Mouse (Mus musculus) cerebellum, adult 2 months (tissue): ENCODE measurements around the gene Naa15. TPM values are rescaled to one million over a fixed set of nuclear protein-coding genes. Genes with fewer than 3 reads are reported as not detected.
A peak's percentile ranks its signal among the peaks of the same experiment; 100 is the strongest.

ENCODE experiments used
- DNase-seq, 2 experiments: peaks; one replicate each; pipeline ENCODE4 v3.0.0; 2021
- H3K27ac ChIP-seq: fragments of 200-500 bp; 2 replicates; pipeline ENCODE4 v1.5.1; 2012; ENCODE audit warnings: low read length, control low read depth, inconsistent platforms; ENCODE audit not compliant: insufficient read depth
- H3K27me3 ChIP-seq: fragments of 200-500 bp; 2 replicates; pipeline ENCODE4 v1.6.1; 2012; ENCODE audit warnings: inconsistent platforms, mild to moderate bottlenecking, low read length, moderate library complexity; ENCODE audit not compliant: control insufficient read depth, insufficient read depth
- H3K4me1 ChIP-seq: fragments of 200-500 bp; 2 replicates; pipeline ENCODE4 v1.6.1; 2011; ENCODE audit warnings: low read length; ENCODE audit not compliant: control insufficient read depth, insufficient read depth
- H3K4me3 ChIP-seq: fragments of 200-500 bp; replicated peaks from 2 replicates; pipeline ENCODE3; 2011; ENCODE audit warnings: mild to moderate bottlenecking, low read depth, low read length, control low read depth; ENCODE audit not compliant: insufficient read depth
- CTCF ChIP-seq: fragments of 200-500 bp; IDR thresholded peaks from 2 replicates; pipeline ENCODE4 v1.5.1; 2011; ENCODE audit warnings: low read depth, mild to moderate bottlenecking, control low read depth, low read length, moderate library complexity, borderline replicate concordance; ENCODE audit not compliant: insufficient read depth
- POLR2A ChIP-seq: fragments of 200-500 bp; IDR thresholded peaks from 2 replicates; pipeline ENCODE4 v1.6.1; 2011; ENCODE audit warnings: low read length, control low read depth, borderline replicate concordance; ENCODE audit not compliant: insufficient read depth
- WGBS: fragments of 180-500 bp; shearing (Covaris S2); methylation state at CpG from one replicate; pipeline ENCODE4 v1.1.7; 2018; 5-methylcytosine and 5-hydroxymethylcytosine counted together
- polyA plus RNA-seq: library from polyadenylated mRNA; depleted of rRNA; stranded (reverse); fragments of >200 nt; gene quantifications from 2 replicates; pipeline ENCODE4 v1.2.3, GENCODE M21; 2012

Gene Naa15
- polyA plus RNA-seq, 1 experiment: 22.9 TPM

- TF ChIP-seq CTCF (peak; percentile 35; the same call in 1 of the 2 replicates), POLR2A (no peak)
- 82% methylated on average over 19 of the region's 19 CpGs for WGBS
- DNase-seq: peak in 1 of 2 experiments; percentile 51
These were observed 39.4 kb upstream of the Naa15 start for GRCm38 (mm10) chr3:51375307-51376265.

DNA sequence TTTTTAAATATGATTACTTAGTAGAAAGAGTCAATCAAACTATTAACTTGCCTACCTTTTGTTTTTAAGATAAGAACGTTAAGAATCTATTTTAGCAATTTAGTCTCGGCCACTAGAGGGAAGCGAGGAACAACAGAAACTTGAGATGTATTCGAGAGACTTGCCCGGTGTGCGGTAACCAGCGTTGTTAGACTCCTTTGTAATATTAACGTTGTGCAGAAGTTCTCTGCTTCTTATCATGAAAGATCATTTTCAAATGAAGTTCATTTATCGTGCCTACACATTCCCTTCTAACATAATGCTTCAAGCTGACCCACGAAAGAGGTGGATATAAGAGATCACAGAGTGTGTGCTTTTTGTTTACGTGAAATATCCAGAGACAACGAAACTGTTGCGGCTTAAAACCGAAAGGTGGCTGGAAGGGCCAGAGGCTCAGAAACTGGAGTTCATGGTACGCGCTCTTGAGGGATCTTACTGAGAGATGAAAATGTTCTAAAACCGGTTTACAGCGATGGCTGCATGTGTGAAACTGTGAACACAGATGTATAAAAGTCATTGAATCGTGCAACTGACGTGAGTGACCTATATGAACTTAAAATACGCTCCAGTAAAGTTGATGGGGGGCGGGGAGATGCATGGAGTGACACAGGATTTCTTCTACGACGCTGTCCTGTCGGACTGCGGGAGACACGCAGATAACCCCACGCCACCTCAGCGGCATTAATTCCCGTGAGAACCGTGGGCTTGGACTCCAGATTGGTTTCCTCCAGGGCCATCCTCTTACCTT, 36.9 kb upstream of the Naa15 start:
- peak in 1 of 2 experiments; percentile 31 for DNase-seq

More at GRCm38 (mm10) chr3:51375307-51376265, 39.4 kb upstream of the Naa15 start:
- 0 out of 2 replicates have a peak, but pooled peaks cover 3% of the 10 kb centered on the region for H3K4me1 ChIP-seq
- H3K27ac ChIP-seq: no peak overlapping the region
- no peaks in the 10 kb centered on the region for H3K27me3 ChIP-seq
- no peak overlapping the region for H3K4me3 ChIP-seq

DNA sequence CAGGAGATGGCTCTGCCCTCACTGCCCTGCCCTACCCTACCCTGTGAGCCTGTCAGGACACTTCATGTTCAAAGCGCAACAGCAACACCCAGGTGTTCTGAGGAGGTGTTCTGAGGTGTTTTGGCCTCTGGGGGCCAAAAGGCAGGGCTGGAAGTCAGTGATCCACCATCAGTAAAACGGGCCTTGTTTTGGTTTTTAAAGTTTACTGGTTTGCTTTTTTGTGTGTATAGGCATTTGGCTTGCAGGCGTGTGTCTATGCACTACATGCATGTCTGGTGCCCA, 36.3 kb upstream of the Naa15 start:
- no peaks in the 10 kb centered on the region for H3K27me3 ChIP-seq
- H3K4me1 ChIP-seq: 0 out of 2 replicates have a peak, but pooled peaks cover 3% of the 10 kb centered on the region
- 82% methylated on average over 3 of the region's 3 CpGs for WGBS
- no peak for DNase-seq
- no peak overlapping the region for H3K27ac ChIP-seq
- TF ChIP-seq CTCF (no peak), POLR2A (no peak)
- peak overlapping the region; percentile 23 for H3K4me3 ChIP-seq

More for the DNA sequence above, 36.9 kb upstream of the Naa15 start:
- TF ChIP-seq CTCF: peak; percentile 35; the same call in 1 of the 2 replicates
- TF ChIP-seq POLR2A: no peak
- Histone ChIP-seq H3K27ac (no peak overlapping the region), H3K4me1 (0 out of 2 replicates have a peak, but pooled peaks cover 3% of the 10 kb centered on the region), H3K27me3 (no peaks in the 10 kb centered on the region), H3K4me3 (peak overlapping the region; percentile 23)
- 38% methylated on average over 31 of the region's 31 CpGs for WGBS

DNA sequence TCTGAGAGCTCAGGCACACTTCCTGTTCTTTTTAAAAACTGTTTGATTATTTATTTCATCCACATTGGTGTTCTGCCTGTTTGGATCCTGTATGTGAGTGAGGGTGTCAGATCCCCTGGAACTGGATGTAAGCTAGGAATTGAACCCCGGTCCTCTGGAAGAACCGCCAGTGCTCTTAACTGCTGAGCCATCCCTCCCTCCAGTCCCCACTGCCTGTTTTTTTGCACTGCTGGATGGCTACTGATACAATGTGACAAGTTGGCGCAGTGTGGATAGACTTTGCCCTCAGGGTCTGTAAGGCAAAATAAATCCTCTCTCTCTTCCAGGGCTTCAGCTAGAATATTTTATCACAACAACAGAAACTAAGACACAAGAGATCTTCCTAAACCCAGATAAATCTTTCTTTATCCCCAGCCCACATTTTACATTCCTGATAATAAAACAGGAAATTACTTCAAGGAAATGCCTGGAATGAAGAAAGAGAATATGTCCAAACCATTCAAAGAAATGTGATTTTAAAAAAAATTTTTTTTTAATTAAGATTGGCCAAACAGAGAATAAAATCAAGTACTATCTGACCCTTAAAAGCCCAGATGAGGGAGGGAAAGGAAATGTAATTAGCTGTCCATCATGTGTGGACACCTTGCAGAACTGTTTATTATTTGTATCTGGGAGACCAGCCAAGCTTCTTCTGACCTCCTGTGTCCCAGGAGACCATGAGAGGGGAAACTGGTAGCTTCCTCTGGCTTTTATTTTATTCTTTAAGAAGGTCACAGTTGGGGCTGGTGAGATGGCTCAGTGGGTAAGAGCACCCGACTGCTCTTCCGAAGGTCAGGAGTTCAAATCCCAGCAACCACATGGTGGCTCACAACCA, 34.9 kb upstream of the Naa15 start:
- Histone ChIP-seq H3K4me3 (no peak overlapping the region), H3K27me3 (no peaks in the 10 kb centered on the region), H3K4me1 (0 out of 2 replicates have a peak, but pooled peaks cover 3% of the 10 kb centered on the region), H3K27ac (no peak overlapping the region)
- no peak for TF ChIP-seq CTCF
- TF ChIP-seq POLR2A: no peak
- no peak for DNase-seq
- 66% methylated on average over 5 of the region's 5 CpGs for WGBS

- WGBS: 82% methylated on average over 2 of the region's 5 CpGs
These were observed 34.3 kb upstream of the Naa15 start for GRCm38 (mm10) chr3:51380660-51381014.

DNA sequence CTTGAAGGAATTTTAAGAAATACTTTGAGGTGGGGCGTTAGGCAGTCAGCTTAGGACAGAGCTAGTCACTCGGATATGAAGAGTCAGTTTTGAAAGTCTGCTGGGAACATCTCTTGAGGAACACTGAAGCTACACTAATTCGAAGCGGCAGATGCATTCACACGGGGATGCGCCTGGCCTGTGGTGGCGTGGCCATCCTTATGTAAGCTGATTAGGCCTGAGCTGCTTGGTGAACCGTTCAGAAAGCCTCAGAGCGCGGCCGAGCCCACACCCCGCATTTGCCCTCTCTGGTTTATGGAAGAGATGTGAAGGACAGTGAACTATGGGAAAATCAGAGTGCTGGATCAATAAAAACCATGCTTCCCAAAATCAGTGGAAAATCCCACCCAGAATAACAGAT, 31.5 kb upstream of the Naa15 start:
- Histone ChIP-seq H3K4me3 (no peak overlapping the region), H3K4me1 (peaks cover 6% of the 10 kb centered on the region; the same call in 1 of the 2 replicates), H3K27ac (no peak overlapping the region), H3K27me3 (no peaks in the 10 kb centered on the region)
- DNase-seq: peak; percentile 65 to 72
- no peak for TF ChIP-seq POLR2A
- no peak for TF ChIP-seq CTCF
- WGBS: 17% methylated on average over 12 of the region's 12 CpGs

More at GRCm38 (mm10) chr3:51380660-51381014, 34.3 kb upstream of the Naa15 start:
- no peak overlapping the region for H3K27ac ChIP-seq
- no peaks in the 10 kb centered on the region for H3K27me3 ChIP-seq
- H3K4me1 ChIP-seq: 0 out of 2 replicates have a peak, but pooled peaks cover 3% of the 10 kb centered on the region
- H3K4me3 ChIP-seq: no peak overlapping the region
- no peak for DNase-seq
- TF ChIP-seq CTCF (no peak), POLR2A (no peak)

GRCm38 (mm10) chr3:51386441-51387133, 28.4 kb upstream of the Naa15 start:
- no peak overlapping the region for H3K4me3 ChIP-seq
- TF ChIP-seq CTCF (no peak), POLR2A (no peak)
- no peak for DNase-seq
- H3K4me1 ChIP-seq: peaks cover 9% of the 10 kb centered on the region
- no peaks in the 10 kb centered on the region for H3K27me3 ChIP-seq
- WGBS: 65% methylated on average over 12 of the region's 12 CpGs
- H3K27ac ChIP-seq: no peak overlapping the region
